Mouse (Mus musculus): ENCODE data around the gene Maml2.
A peak's percentile ranks its signal among the peaks of the same experiment; 100 is the strongest.

The Maml2 gene

GRCm38 (mm10) chr9:13492807-13493206 lies 195.1 kb downstream of the Maml2 start:
- DNase-seq (ENCODE audit: low spot score), result no peak

- no peak for DNase-seq (ENCODE audit: low spot score)
Observed at GRCm38 (mm10) chr9:13493746-13494145, 196.0 kb downstream of the Maml2 start.

- no peak for DNase-seq (ENCODE audit: low spot score)
Observed at GRCm38 (mm10) chr9:13495530-13495929, 197.8 kb downstream of the Maml2 start.

DNA sequence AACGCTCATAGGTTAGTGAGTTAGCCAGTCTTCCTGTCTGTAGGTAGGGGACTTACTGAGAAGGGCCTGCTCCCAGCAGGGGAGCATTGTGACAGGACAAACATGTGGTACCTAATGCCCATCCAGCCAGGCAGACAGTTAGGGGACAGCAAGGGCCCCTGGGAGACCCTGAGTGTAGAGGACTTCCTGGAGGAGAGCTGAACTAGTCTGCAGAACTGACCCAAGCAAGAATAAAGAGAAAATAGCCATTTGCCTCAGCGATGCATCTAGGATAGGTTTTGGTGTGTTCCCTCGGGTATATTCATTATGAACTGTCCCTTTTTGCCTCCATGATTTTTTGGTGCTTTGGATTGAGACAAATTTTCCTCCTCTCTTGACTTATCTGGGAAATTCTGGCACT lies 199.3 kb downstream of the Maml2 start:
- peak; percentile 12 for DNase-seq (ENCODE audit: low spot score)

- DNase-seq (ENCODE audit: low spot score), result peak; percentile 37
Observed at GRCm38 (mm10) chr9:13497690-13498333, 200.1 kb downstream of the Maml2 start.

GRCm38 (mm10) chr9:13500045-13500444 lies 202.3 kb downstream of the Maml2 start:
- no peak for DNase-seq (ENCODE audit: low spot score)

DNA sequence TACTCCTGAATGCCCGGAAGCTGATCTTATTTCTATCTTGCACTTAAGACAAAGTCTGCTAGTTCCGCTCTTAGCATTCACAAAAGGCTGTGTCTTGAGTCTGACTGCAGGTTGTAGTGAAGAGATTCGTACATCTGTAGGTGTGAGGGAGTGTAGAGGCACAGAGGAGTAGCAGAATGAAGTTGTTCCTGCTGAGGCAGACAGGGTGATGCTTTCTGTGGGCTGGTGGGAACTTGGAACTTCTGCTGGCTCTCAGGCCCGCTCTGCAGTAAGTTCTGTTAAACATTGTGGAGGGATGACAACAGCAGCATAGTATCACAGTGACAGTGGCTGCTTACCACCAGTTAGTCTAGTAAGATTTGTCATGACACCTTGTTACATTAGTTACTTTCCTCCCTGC lies 207.3 kb downstream of the Maml2 start:
- no peak for DNase-seq (ENCODE audit: low spot score)

GRCm38 (mm10) chr9:13506956-13507821 lies 209.4 kb downstream of the Maml2 start:
- DNase-seq (ENCODE audit: low spot score), result no peak

GRCm38 (mm10) chr9:13507822-13508188 lies 210.0 kb downstream of the Maml2 start:
- DNase-seq (ENCODE audit: low spot score), result no peak

GRCm38 (mm10) chr9:13509751-13510150 lies 212.0 kb downstream of the Maml2 start:
- DNase-seq (ENCODE audit: low spot score), result no peak

GRCm38 (mm10) chr9:13510621-13511369 lies 213.0 kb downstream of the Maml2 start:
- no peak for DNase-seq (ENCODE audit: low spot score)

GRCm38 (mm10) chr9:13513135-13513534 lies 215.4 kb downstream of the Maml2 start:
- no peak for DNase-seq (ENCODE audit: low spot score)

DNA sequence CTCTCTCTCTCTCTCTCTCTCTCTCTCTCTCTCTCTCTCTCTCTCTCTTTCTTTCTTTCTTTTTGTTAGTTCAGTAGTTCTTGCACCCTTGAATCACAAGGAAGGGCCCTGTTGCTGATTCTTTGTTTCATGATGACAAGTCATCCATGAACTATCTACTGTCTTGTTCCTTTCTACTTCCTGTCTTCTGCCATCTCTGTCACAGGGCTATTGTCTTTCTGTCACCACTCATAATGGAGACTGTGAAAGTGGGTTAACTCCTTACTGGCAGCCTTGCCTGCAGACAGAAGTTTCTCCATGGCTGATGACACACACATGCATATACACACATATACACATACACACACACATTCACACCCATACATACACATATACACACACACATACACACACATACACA lies 216.7 kb downstream of the Maml2 start:
- DNase-seq (ENCODE audit: low spot score), result peak; percentile 50

DNA sequence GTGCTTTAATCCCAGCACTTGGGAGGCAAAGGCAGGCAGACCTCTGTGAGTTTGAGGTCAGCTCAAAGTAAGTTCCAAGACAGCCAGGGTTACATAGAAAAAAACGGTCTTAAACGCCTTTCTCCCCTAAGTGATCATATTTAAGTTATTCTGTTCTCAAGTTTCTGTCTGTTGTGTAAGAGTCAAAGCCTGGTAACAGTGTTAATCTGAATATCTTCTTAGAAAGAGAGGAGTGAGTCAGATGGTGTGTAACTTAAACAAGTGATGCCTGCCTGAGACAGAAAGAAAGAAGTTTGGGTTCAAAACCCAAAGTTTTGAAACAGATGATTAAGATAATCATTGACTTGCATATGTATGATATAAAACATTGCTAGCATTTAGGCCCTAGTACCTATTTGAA lies 218.2 kb downstream of the Maml2 start:
- no peak for DNase-seq (ENCODE audit: low spot score)

DNA sequence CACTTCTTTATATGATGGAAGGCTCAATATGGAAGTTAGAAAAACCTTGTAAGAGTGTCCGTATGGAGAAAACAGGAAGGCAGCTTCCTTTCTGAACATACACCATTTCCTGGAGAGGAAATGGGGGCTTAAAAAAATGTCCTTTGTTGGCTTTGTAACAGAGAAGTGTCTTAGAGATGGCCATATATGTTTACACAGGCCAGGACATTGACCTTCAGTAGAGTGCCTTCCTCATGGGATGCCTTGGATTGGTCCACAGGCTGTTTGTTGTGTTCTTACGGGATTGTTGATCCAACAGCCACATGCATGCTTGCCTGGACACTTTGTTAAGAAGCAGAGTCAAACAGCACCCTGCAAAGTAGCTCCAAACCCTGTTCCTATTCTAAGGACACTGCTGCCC lies 220.3 kb downstream of the Maml2 start:
- DNase-seq (ENCODE audit: low spot score), result no peak

GRCm38 (mm10) chr9:13518441-13518971 lies 220.7 kb downstream of the Maml2 start:
- DNase-seq (ENCODE audit: low spot score), result no peak

DNA sequence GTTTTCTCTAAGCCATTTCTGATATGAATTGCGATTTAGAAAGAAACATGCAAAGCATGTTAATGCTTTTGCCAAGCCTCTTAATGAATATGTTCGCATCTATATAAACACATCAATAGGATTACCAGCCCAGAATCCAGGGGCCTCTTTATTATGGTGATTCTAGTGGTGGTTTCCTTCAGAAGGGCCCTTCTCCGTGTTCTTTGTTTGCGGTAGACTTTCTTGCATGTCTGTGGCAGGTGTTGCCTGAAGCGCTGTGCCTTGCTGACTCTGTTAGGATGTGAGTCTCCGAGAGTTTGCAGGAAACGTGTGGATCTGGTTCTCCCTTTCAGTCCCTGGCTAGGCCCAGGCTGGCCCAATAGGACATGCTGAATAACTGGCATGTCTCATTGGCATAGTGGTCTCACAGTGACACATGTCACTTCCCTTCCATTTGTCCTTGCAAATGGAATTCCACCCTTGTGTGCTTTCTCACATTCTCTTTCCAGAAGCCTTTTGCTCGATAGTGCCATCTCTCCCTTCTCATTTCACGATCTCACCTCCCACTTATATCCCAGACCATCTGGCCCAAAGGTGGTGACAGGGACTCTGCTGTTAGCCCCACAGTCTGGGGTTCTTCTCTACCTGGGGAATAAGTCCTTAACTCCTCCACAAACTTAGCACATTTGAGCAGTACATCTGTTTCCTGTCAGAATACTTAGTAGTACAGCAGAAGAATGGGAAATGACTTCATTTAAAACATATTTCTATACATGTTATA lies 224.5 kb downstream of the Maml2 start:
- DNase-seq (ENCODE audit: low spot score), result no peak

GRCm38 (mm10) chr9:13523046-13523445 lies 225.3 kb downstream of the Maml2 start:
- no peak for DNase-seq (ENCODE audit: low spot score)

- DNase-seq (ENCODE audit: low spot score), result no peak
Observed at GRCm38 (mm10) chr9:13525075-13525474, 227.3 kb downstream of the Maml2 start.

GRCm38 (mm10) chr9:13525561-13526255 lies 228.0 kb downstream of the Maml2 start:
- no peak for DNase-seq (ENCODE audit: low spot score)

DNA sequence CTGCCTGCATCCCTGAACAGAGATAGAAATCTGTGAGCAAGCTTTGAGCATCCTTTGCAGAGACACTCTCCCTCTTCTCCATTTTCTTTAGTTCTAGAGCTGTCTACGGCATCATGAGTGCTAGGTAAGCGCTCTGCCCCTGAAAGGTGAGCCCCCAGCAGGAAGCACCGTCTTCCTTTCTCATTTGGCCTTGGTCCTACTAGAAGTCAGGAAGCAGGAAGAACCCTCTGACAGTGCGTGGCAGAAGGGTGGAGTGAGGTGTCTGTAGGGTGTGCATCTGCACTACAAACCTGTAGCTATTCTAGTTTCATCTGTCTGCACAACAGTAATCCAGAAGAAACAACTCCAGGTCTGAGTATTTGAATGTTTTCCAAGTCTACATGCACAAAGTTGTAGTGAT lies 232.8 kb downstream of the Maml2 start:
- no peak for DNase-seq (ENCODE audit: low spot score)
